Comparison of ENCODE assay signal across 21 mouse cellular contexts in genomic region chr4:7245653-7246052, GRCm38 (mm10).
DNase-seq lines count a peak whose midpoint lies in the region; ATAC-seq and TF ChIP-seq lines count a peak whose summit lies in the region.
"Had no signal": no experiment of that assay in that cellular context is flagged by ENCODE, and none has a peak within 500 bp of the region (broad histone marks: within the 10 kb centered on the region; RNA-seq: fewer than 3 reads in every experiment).

No protein-coding gene starts in this region.

- intact Hi-C loops in left cerebral cortex, postnatal 4 days (cut with DNase I): no loop called here

- no peak overlapping the region for H3K9ac ChIP-seq in midbrain, embryonic 11.5 days (ENCODE audit: low read length)
- no peak overlapping the region for H3K9ac ChIP-seq in midbrain, embryonic 13.5 days (replicated peaks)
- no peak overlapping the region for H3K9ac ChIP-seq in MEL (ENCODE audit: control insufficient read depth, low read depth, low read length, poor library complexity, severe bottlenecking)
- H3K9ac ChIP-seq in forebrain, embryonic 14.5 days (ENCODE audit: low read length): no peak overlapping the region
- H3K9ac ChIP-seq: embryonic facial prominence, embryonic 12.5 days; heart, embryonic 13.5 days; hindbrain, embryonic 15.5 days had no signal

- no peak for ATAC-seq in midbrain, embryonic 11.5 days (ENCODE audit: low FRiP score)
- ATAC-seq in midbrain, embryonic 13.5 days: no peak
- peak; percentile 85 to 87 for ATAC-seq in hematopoietic stem cell, adult 5-6 weeks (replicated peaks in 1 of 2; ENCODE audit: insufficient read depth in 1 of 2, low FRiP score in 2 of 2, low TSS enrichment in 1 of 2, low read depth in 1 of 2, poor library complexity in 2 of 2, severe bottlenecking in 2 of 2)
- no peak for ATAC-seq in forebrain, embryonic 14.5 days
- ATAC-seq: activated CD4-positive, CD25-positive, alpha-beta regulatory T cell, adult 4 months; forebrain, embryonic 16.5 days; intestine, embryonic 16.5 days; Patski had no signal

- TF ChIP-seq RAD21 in MEL (IDR thresholded peaks at IDR 0.05; ENCODE audit: low read depth, low read length): no peak

- no peak overlapping the region for H3K4me2 ChIP-seq in midbrain, embryonic 11.5 days
- H3K4me2 ChIP-seq in midbrain, embryonic 13.5 days (replicated peaks): no peak overlapping the region
- H3K4me2 ChIP-seq in forebrain, embryonic 14.5 days (ENCODE audit: low read length): no peak overlapping the region
- H3K4me2 ChIP-seq: embryonic facial prominence, embryonic 12.5 days; heart, embryonic 13.5 days; hindbrain, embryonic 15.5 days had no signal

- no peak overlapping the region for H3K27ac ChIP-seq in midbrain, embryonic 11.5 days (ENCODE audit: low read depth, low read length)
- no peak overlapping the region for H3K27ac ChIP-seq in midbrain, embryonic 13.5 days
- H3K27ac ChIP-seq in MEL (ENCODE audit: control insufficient read depth, low read depth, low read length): no peak overlapping the region
- no peak overlapping the region for H3K27ac ChIP-seq in forebrain, embryonic 14.5 days (ENCODE audit: low read depth, low read length)
- H3K27ac ChIP-seq in midbrain, embryonic 10.5 days (replicated peaks): no peak overlapping the region
- H3K27ac ChIP-seq: embryonic facial prominence, embryonic 12.5 days; heart, embryonic 13.5 days; hindbrain, embryonic 15.5 days had no signal

- no peaks in the 10 kb centered on the region for H3K9me3 ChIP-seq in midbrain, embryonic 11.5 days (ENCODE audit: control insufficient read depth, low read length)
- H3K9me3 ChIP-seq in midbrain, embryonic 13.5 days: no peaks in the 10 kb centered on the region
- H3K9me3 ChIP-seq in MEL (replicated peaks; ENCODE audit: insufficient read depth, low read length): no peaks in the 10 kb centered on the region
- no peaks in the 10 kb centered on the region for H3K9me3 ChIP-seq in forebrain, embryonic 14.5 days (replicated peaks; ENCODE audit: control insufficient read depth, low read length)
- H3K9me3 ChIP-seq in midbrain, embryonic 10.5 days (replicated peaks): no peaks in the 10 kb centered on the region
- H3K9me3 ChIP-seq: embryonic facial prominence, embryonic 12.5 days; G1E; heart, embryonic 13.5 days; hindbrain, embryonic 15.5 days had no signal

- H3K36me3 ChIP-seq in midbrain, embryonic 11.5 days (ENCODE audit: control insufficient read depth, insufficient read depth, low read length): no peaks in the 10 kb centered on the region
- H3K36me3 ChIP-seq in midbrain, embryonic 13.5 days: no peaks in the 10 kb centered on the region
- H3K36me3 ChIP-seq in MEL (ENCODE audit: control insufficient read depth in 1 of 2, insufficient read depth in 2 of 2, low read length in 2 of 2): no peaks in the 10 kb centered on the region
- H3K36me3 ChIP-seq in splenic B cell, adult 2 months (ENCODE audit: control insufficient read depth, insufficient read depth, low read length, poor library complexity, severe bottlenecking): no peaks in the 10 kb centered on the region
- no peaks in the 10 kb centered on the region for H3K36me3 ChIP-seq in forebrain, embryonic 14.5 days (ENCODE audit: control insufficient read depth, insufficient read depth, low read length)
- H3K36me3 ChIP-seq in midbrain, embryonic 10.5 days: no peaks in the 10 kb centered on the region
- H3K36me3 ChIP-seq: embryonic facial prominence, embryonic 12.5 days; G1E; heart, embryonic 13.5 days; hindbrain, embryonic 15.5 days had no signal

- peak; percentile 54 for DNase-seq in midbrain, embryonic 11.5 days (ENCODE audit: low spot score, missing footprints)
- DNase-seq in MEL (ENCODE audit: low read depth, low spot score): peak; percentile 16
- peak; percentile 43 for DNase-seq in splenic B cell, adult 2 months (ENCODE audit: low read depth, low spot score)
- DNase-seq in forebrain, embryonic 14.5 days (ENCODE audit: low spot score): no peak
- no peak for DNase-seq in left cerebral cortex, postnatal 4 days
- DNase-seq in midbrain, embryonic 10.5 days (ENCODE audit: low spot score): no peak
- DNase-seq: adrenal gland, postnatal 14 days; cerebellum, adult 2 months; cerebellum, postnatal 10 days; gastrocnemius, postnatal 10 days; heart, postnatal 4 days had no signal

- WGBS in midbrain, embryonic 11.5 days: 89% methylated on average over 2 of the region's 2 CpGs
- WGBS in midbrain, embryonic 13.5 days: 92% methylated on average over 2 of the region's 2 CpGs
- 95% methylated on average over 2 of the region's 2 CpGs for WGBS in forebrain, embryonic 14.5 days
- 92% methylated on average over 2 of the region's 2 CpGs for WGBS in midbrain, embryonic 10.5 days

- TF ChIP-seq CTCF in MEL (IDR thresholded peaks at IDR 0.05 in 2 of 3, conservative IDR thresholded peaks at IDR 0.05 in 1 of 3; ENCODE audit: control insufficient read depth in 1 of 3, insufficient read depth in 1 of 3, low read depth in 2 of 3, low read length in 3 of 3, poor library complexity in 1 of 3, severe bottlenecking in 1 of 3): no peak

- no peak for TF ChIP-seq POLR2A in MEL (IDR thresholded peaks at IDR 0.05; ENCODE audit: control insufficient read depth in 1 of 2, insufficient read depth in 1 of 2, low read depth in 1 of 2, low read length in 2 of 2, poor library complexity in 1 of 2)

- TF ChIP-seq EP300 in MEL (IDR thresholded peaks at IDR 0.05; ENCODE audit: low read depth in 1 of 2, low read length in 2 of 2): no peak

- no peaks in the 10 kb centered on the region for H3K27me3 ChIP-seq in midbrain, embryonic 11.5 days (ENCODE audit: control insufficient read depth, insufficient read depth, low read length)
- no peaks in the 10 kb centered on the region for H3K27me3 ChIP-seq in midbrain, embryonic 13.5 days
- no peaks in the 10 kb centered on the region for H3K27me3 ChIP-seq in MEL (ENCODE audit: control insufficient read depth in 1 of 2, insufficient read depth in 2 of 2, low read length in 2 of 2)
- H3K27me3 ChIP-seq in splenic B cell, adult 2 months (ENCODE audit: control insufficient read depth, insufficient read depth, low read length, poor library complexity, severe bottlenecking): no peaks in the 10 kb centered on the region; the same call in 1 of the 2 replicates
- no peaks in the 10 kb centered on the region for H3K27me3 ChIP-seq in forebrain, embryonic 14.5 days (replicated peaks; ENCODE audit: control insufficient read depth, insufficient read depth, low read length)
- H3K27me3 ChIP-seq in midbrain, embryonic 10.5 days (ENCODE audit: low read depth, poor library complexity, severe bottlenecking): no peaks in the 10 kb centered on the region
- H3K27me3 ChIP-seq: embryonic facial prominence, embryonic 12.5 days; heart, embryonic 13.5 days; hindbrain, embryonic 15.5 days; Patski had no signal

- no peak overlapping the region for H3K4me3 ChIP-seq in midbrain, embryonic 11.5 days (ENCODE audit: low read depth, low read length)
- no peak overlapping the region for H3K4me3 ChIP-seq in midbrain, embryonic 13.5 days (replicated peaks)
- H3K4me3 ChIP-seq in MEL (ENCODE audit: control insufficient read depth in 1 of 2, insufficient read depth in 1 of 2, low read depth in 2 of 2, low read length in 2 of 2): no peak overlapping the region
- no peak overlapping the region for H3K4me3 ChIP-seq in forebrain, embryonic 14.5 days (ENCODE audit: low read depth, low read length)
- no peak overlapping the region for H3K4me3 ChIP-seq in midbrain, embryonic 10.5 days
- H3K4me3 ChIP-seq: embryonic facial prominence, embryonic 12.5 days; heart, embryonic 13.5 days; hindbrain, embryonic 15.5 days had no signal

- H3K4me1 ChIP-seq in midbrain, embryonic 11.5 days (ENCODE audit: control insufficient read depth, insufficient read depth, low read length): no peaks in the 10 kb centered on the region
- 0 out of 2 replicates have a peak, but pooled peaks cover 2% of the 10 kb centered on the region for H3K4me1 ChIP-seq in midbrain, embryonic 13.5 days (replicated peaks)
- H3K4me1 ChIP-seq in MEL (ENCODE audit: control insufficient read depth in 1 of 2, insufficient read depth in 2 of 2, low read length in 2 of 2): no peaks in the 10 kb centered on the region
- 0 out of 2 replicates have a peak, but pooled peaks cover 3% of the 10 kb centered on the region for H3K4me1 ChIP-seq in forebrain, embryonic 14.5 days (ENCODE audit: control insufficient read depth, insufficient read depth, low read length)
- peaks cover 4% of the 10 kb centered on the region; the same call in 1 of the 2 replicates for H3K4me1 ChIP-seq in midbrain, embryonic 10.5 days
- H3K4me1 ChIP-seq: embryonic facial prominence, embryonic 12.5 days; heart, embryonic 13.5 days; hindbrain, embryonic 15.5 days had no signal

- no peaks in the 10 kb centered on the region for H3K79me2 ChIP-seq in MEL (ENCODE audit: control insufficient read depth, insufficient read depth, low read length, poor library complexity)

TF ChIP-seq in MEL, 35 proteins besides CTCF, POLR2A, EP300 and RAD21:
- no peak for TF ChIP-seq NRF1 (IDR thresholded peaks at IDR 0.05; ENCODE audit: insufficient read depth, low read depth, low read length, poor library complexity, severe bottlenecking)
- TF ChIP-seq GATA1 (IDR thresholded peaks at IDR 0.05; ENCODE audit: low read depth, low read length): no peak
- no peak for TF ChIP-seq USF1 (IDR thresholded peaks at IDR 0.05; ENCODE audit: low read depth, low read length)
- no peak for TF ChIP-seq MYB (IDR thresholded peaks at IDR 0.05; ENCODE audit: low read depth, low read length)
- TF ChIP-seq MXI1 (IDR thresholded peaks at IDR 0.05; ENCODE audit: low read depth, low read length): no peak
- TF ChIP-seq POLR2AphosphoS2 (IDR thresholded peaks at IDR 0.05; ENCODE audit: low read length): no peak
TF ChIP-seq in MEL: peak in this region for 0.

Comparison
In these comparisons a context has a peak if more than half of its experiments do, and no peak if none do; other contexts are left out.
1. DNase-seq: peak in midbrain, embryonic 11.5 days (single experiment), MEL (single experiment) and splenic B cell, adult 2 months (single experiment); none in forebrain, embryonic 14.5 days (single experiment), left cerebral cortex, postnatal 4 days (single experiment) and midbrain, embryonic 10.5 days (single experiment).
2. ATAC-seq: peak in hematopoietic stem cell, adult 5-6 weeks (2 of 2); none in midbrain, embryonic 11.5 days (single experiment), midbrain, embryonic 13.5 days (single experiment) and forebrain, embryonic 14.5 days (single experiment).